Comparison of ENCODE assay signal across 16 mouse cellular contexts in the genomic region with DNA sequence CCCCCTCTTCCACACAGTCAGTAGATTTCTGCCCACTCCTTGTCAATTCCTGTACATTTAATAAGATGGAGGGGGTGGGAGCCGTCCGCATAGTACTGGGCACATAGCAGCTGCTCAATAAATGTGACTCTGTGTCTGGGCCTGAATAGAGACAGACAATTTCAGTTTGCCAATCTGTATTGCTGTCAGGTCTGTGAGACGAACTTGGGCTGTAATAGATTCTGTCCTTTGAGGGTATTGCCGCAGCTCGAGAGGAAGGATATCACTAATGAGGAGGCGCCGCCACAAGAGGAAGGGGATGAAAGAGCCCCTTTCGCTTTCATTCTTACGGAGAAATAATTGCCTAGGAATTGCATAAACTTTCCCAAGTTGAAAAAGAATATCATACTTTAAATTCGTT.
A peak's percentile ranks its signal among the peaks of the same experiment; 100 is the strongest.
DNase-seq lines count a peak whose midpoint lies in the region; ATAC-seq and TF ChIP-seq lines count a peak whose summit lies in the region.
"Had no signal": no experiment of that assay in that cellular context is flagged by ENCODE, and none has a peak within 500 bp of the region (broad histone marks: within the 10 kb centered on the region; RNA-seq: fewer than 3 reads in every experiment).

No protein-coding gene starts in this region.

- no peaks in the 10 kb centered on the region for H3K9me3 ChIP-seq in forebrain, embryonic 11.5 days (ENCODE audit: control insufficient read depth, low read length)
- no peaks in the 10 kb centered on the region for H3K9me3 ChIP-seq in forebrain, embryonic 15.5 days
- H3K9me3 ChIP-seq in midbrain, embryonic 14.5 days (ENCODE audit: control insufficient read depth, low read length): no peaks in the 10 kb centered on the region
- no peaks in the 10 kb centered on the region for H3K9me3 ChIP-seq in midbrain, embryonic 16.5 days (replicated peaks; ENCODE audit: control insufficient read depth, low read length, poor library complexity, severe bottlenecking)
- no peaks in the 10 kb centered on the region for H3K9me3 ChIP-seq in forebrain, embryonic 14.5 days (replicated peaks; ENCODE audit: control insufficient read depth, low read length)
- H3K9me3 ChIP-seq: embryonic facial prominence, embryonic 10.5 days; heart, embryonic 13.5 days; hindbrain, embryonic 15.5 days had no signal

- H3K36me3 ChIP-seq in forebrain, embryonic 11.5 days (ENCODE audit: control insufficient read depth, insufficient read depth, low read length): no peaks in the 10 kb centered on the region
- no peaks in the 10 kb centered on the region for H3K36me3 ChIP-seq in forebrain, embryonic 15.5 days
- no peaks in the 10 kb centered on the region for H3K36me3 ChIP-seq in midbrain, embryonic 14.5 days (ENCODE audit: control insufficient read depth, insufficient read depth, low read length)
- no peaks in the 10 kb centered on the region for H3K36me3 ChIP-seq in midbrain, embryonic 16.5 days (ENCODE audit: control insufficient read depth, insufficient read depth, low read length)
- no peaks in the 10 kb centered on the region for H3K36me3 ChIP-seq in forebrain, embryonic 14.5 days (ENCODE audit: control insufficient read depth, insufficient read depth, low read length)
- H3K36me3 ChIP-seq in kidney, adult 2 months (ENCODE audit: control insufficient read depth, insufficient read depth, low read length): no peaks in the 10 kb centered on the region
- H3K36me3 ChIP-seq: embryonic facial prominence, embryonic 10.5 days; heart, embryonic 13.5 days; hindbrain, embryonic 15.5 days had no signal

- peak; percentile 37; the same call in 1 of the 2 replicates for ATAC-seq in forebrain, embryonic 11.5 days (replicated peaks; ENCODE audit: low FRiP score)
- no peak for ATAC-seq in forebrain, embryonic 15.5 days (replicated peaks)
- ATAC-seq in midbrain, embryonic 14.5 days (ENCODE audit: low FRiP score, low TSS enrichment): no peak
- no peak for ATAC-seq in midbrain, embryonic 16.5 days
- 0 out of 2 replicates have a peak, but pooled peaks have one; percentile 8 for ATAC-seq in forebrain, embryonic 14.5 days

- 44% methylated on average over 10 of the region's 10 CpGs for WGBS in forebrain, embryonic 11.5 days
- 19% methylated on average over 10 of the region's 10 CpGs for WGBS in forebrain, embryonic 15.5 days
- WGBS in midbrain, embryonic 14.5 days: 62% methylated on average over 10 of the region's 10 CpGs
- 50% methylated on average over 10 of the region's 10 CpGs for WGBS in midbrain, embryonic 16.5 days
- 15% methylated on average over 10 of the region's 10 CpGs for WGBS in forebrain, embryonic 14.5 days
- WGBS in kidney, adult 2 months: 87% methylated on average over 10 of the region's 10 CpGs

- peak; percentile 54 for DNase-seq in forebrain, embryonic 11.5 days (ENCODE audit: low spot score)
- DNase-seq in midbrain, embryonic 14.5 days: peak; percentile 49
- peak; percentile 68 for DNase-seq in forebrain, embryonic 14.5 days (ENCODE audit: low spot score)
- no peak for DNase-seq in thymus, postnatal 10 days (ENCODE audit: low spot score in 2 of 2)
- no peak for DNase-seq in kidney, adult 2 months
- DNase-seq: adrenal gland, postnatal 14 days; cerebellum, adult 18-20 months; cerebellum, adult 9-11 months; cerebellum, postnatal 36 days; gastrocnemius, postnatal 14 days; heart, postnatal 36 days had no signal

- TF ChIP-seq CTCF in kidney, adult 2 months (conservative IDR thresholded peaks at IDR 0.05; ENCODE audit: insufficient read depth, insufficient read length, low read depth, low read length): no peak

- no peaks in the 10 kb centered on the region for H3K27me3 ChIP-seq in forebrain, embryonic 11.5 days (ENCODE audit: control insufficient read depth, insufficient read depth, low read length)
- no peaks in the 10 kb centered on the region for H3K27me3 ChIP-seq in forebrain, embryonic 15.5 days
- H3K27me3 ChIP-seq in midbrain, embryonic 14.5 days (ENCODE audit: control insufficient read depth, insufficient read depth, low read length): no peaks in the 10 kb centered on the region
- no peaks in the 10 kb centered on the region for H3K27me3 ChIP-seq in midbrain, embryonic 16.5 days (ENCODE audit: control insufficient read depth, insufficient read depth, low read depth, low read length)
- H3K27me3 ChIP-seq in forebrain, embryonic 14.5 days (replicated peaks; ENCODE audit: control insufficient read depth, insufficient read depth, low read length): no peaks in the 10 kb centered on the region
- H3K27me3 ChIP-seq in kidney, adult 2 months (replicated peaks; ENCODE audit: control insufficient read depth, insufficient read depth, low read length): no peaks in the 10 kb centered on the region
- H3K27me3 ChIP-seq: heart, embryonic 13.5 days; hindbrain, embryonic 15.5 days had no signal

- H3K27ac ChIP-seq in forebrain, embryonic 11.5 days (ENCODE audit: low read depth, low read length): peak overlapping the region; percentile 55; the same call in 1 of the 2 replicates
- H3K27ac ChIP-seq in forebrain, embryonic 15.5 days (replicated peaks): no peak overlapping the region
- H3K27ac ChIP-seq in midbrain, embryonic 14.5 days (replicated peaks; ENCODE audit: low read depth, low read length): no peak overlapping the region
- H3K27ac ChIP-seq in midbrain, embryonic 16.5 days (ENCODE audit: low read length): no peak overlapping the region
- no peak overlapping the region for H3K27ac ChIP-seq in forebrain, embryonic 14.5 days (ENCODE audit: low read depth, low read length)
- H3K27ac ChIP-seq in kidney, adult 2 months (ENCODE audit: insufficient read depth, low read depth, low read length): no peak overlapping the region
- H3K27ac ChIP-seq: embryonic facial prominence, embryonic 10.5 days; heart, embryonic 13.5 days; hindbrain, embryonic 15.5 days had no signal

- H3K4me1 ChIP-seq in forebrain, embryonic 11.5 days (replicated peaks; ENCODE audit: control insufficient read depth, insufficient read depth, low read length): peaks cover 12% of the 10 kb centered on the region
- H3K4me1 ChIP-seq in forebrain, embryonic 15.5 days: peaks cover 23% of the 10 kb centered on the region
- peaks cover 21% of the 10 kb centered on the region for H3K4me1 ChIP-seq in midbrain, embryonic 14.5 days (ENCODE audit: control insufficient read depth, insufficient read depth, low read length)
- peaks cover 8% of the 10 kb centered on the region for H3K4me1 ChIP-seq in midbrain, embryonic 16.5 days (ENCODE audit: control insufficient read depth, insufficient read depth, low read length)
- peaks cover 15% of the 10 kb centered on the region; the same call in 1 of the 2 replicates for H3K4me1 ChIP-seq in forebrain, embryonic 14.5 days (ENCODE audit: control insufficient read depth, insufficient read depth, low read length)
- H3K4me1 ChIP-seq in kidney, adult 2 months (ENCODE audit: control insufficient read depth, insufficient read depth, low read length): no peaks in the 10 kb centered on the region

- no peak for TF ChIP-seq POLR2A in kidney, adult 2 months (IDR thresholded peaks at IDR 0.05; ENCODE audit: low read depth, low read length)

- no peak overlapping the region for H3K4me3 ChIP-seq in forebrain, embryonic 11.5 days (ENCODE audit: low read depth, low read length)
- H3K4me3 ChIP-seq in forebrain, embryonic 15.5 days: no peak overlapping the region
- no peak overlapping the region for H3K4me3 ChIP-seq in midbrain, embryonic 14.5 days (replicated peaks; ENCODE audit: low read depth, low read length)
- no peak overlapping the region for H3K4me3 ChIP-seq in midbrain, embryonic 16.5 days (ENCODE audit: low read depth, low read length)
- H3K4me3 ChIP-seq in forebrain, embryonic 14.5 days (ENCODE audit: low read depth, low read length): no peak overlapping the region
- H3K4me3 ChIP-seq in kidney, adult 2 months (ENCODE audit: insufficient read depth, low read depth, low read length): no peak overlapping the region
- H3K4me3 ChIP-seq: embryonic facial prominence, embryonic 10.5 days; heart, embryonic 13.5 days; hindbrain, embryonic 15.5 days had no signal

- no peak overlapping the region for H3K9ac ChIP-seq in forebrain, embryonic 11.5 days (ENCODE audit: low read length)
- H3K9ac ChIP-seq in forebrain, embryonic 15.5 days (replicated peaks): no peak overlapping the region
- H3K9ac ChIP-seq in midbrain, embryonic 14.5 days (replicated peaks; ENCODE audit: low read length): no peak overlapping the region
- H3K9ac ChIP-seq in midbrain, embryonic 16.5 days (ENCODE audit: low read depth, low read length): no peak overlapping the region
- H3K9ac ChIP-seq in forebrain, embryonic 14.5 days (ENCODE audit: low read length): no peak overlapping the region
- H3K9ac ChIP-seq: heart, embryonic 13.5 days; hindbrain, embryonic 15.5 days had no signal

- H3K4me2 ChIP-seq in forebrain, embryonic 11.5 days (ENCODE audit: low read depth, low read length, severe bottlenecking): no peak overlapping the region
- H3K4me2 ChIP-seq in forebrain, embryonic 15.5 days (replicated peaks): no peak overlapping the region
- no peak overlapping the region for H3K4me2 ChIP-seq in midbrain, embryonic 14.5 days (ENCODE audit: low read length)
- H3K4me2 ChIP-seq in midbrain, embryonic 16.5 days (ENCODE audit: low read length): no peak overlapping the region
- H3K4me2 ChIP-seq in forebrain, embryonic 14.5 days (ENCODE audit: low read length): no peak overlapping the region
- H3K4me2 ChIP-seq: heart, embryonic 13.5 days; hindbrain, embryonic 15.5 days had no signal

Comparison
In these comparisons a context has a peak if more than half of its experiments do, and no peak if none do; other contexts are left out.
1. ATAC-seq: peak in forebrain, embryonic 11.5 days (single experiment) and forebrain, embryonic 14.5 days (single experiment); none in forebrain, embryonic 15.5 days (single experiment), midbrain, embryonic 14.5 days (single experiment) and midbrain, embryonic 16.5 days (single experiment).
2. DNase-seq: peak in forebrain, embryonic 11.5 days (single experiment), midbrain, embryonic 14.5 days (single experiment) and forebrain, embryonic 14.5 days (single experiment); none in thymus, postnatal 10 days (0 of 2) and kidney, adult 2 months (single experiment).